Mouse (Mus musculus): ENCODE results near the gene Atp1a3. TPM values are rescaled to one million over a fixed set of nuclear protein-coding genes. Genes with fewer than 3 reads are reported as not detected.

Atp1a3 gene
- polyA plus RNA-seq, 1 experiment from 2014 or later, result 0.57 TPM

- 0 out of 2 replicates have a peak, but pooled peaks cover 7% of the 10 kb centered on the region for H3K4me1 ChIP-seq (ENCODE audit: insufficient read depth, low read depth, low read length)
- no peak for TF ChIP-seq EP300 (IDR thresholded peaks at IDR 0.05)
- peak; percentile 84 for TF ChIP-seq CTCF (IDR thresholded peaks at IDR 0.05)
- peak overlapping the region; percentile 68 for H3K4me2 ChIP-seq (replicated peaks; ENCODE audit: low read depth, low read length)
- DNase-seq (ENCODE audit: low spot score), result peak; percentile 71
- H3K36me3 ChIP-seq (ENCODE audit: insufficient read depth, low read length), result no peaks in the 10 kb centered on the region
- peak overlapping the region; percentile 76 for H3K4me3 ChIP-seq (ENCODE audit: low read depth, low read length)
- no peaks in the 10 kb centered on the region for H3K9me3 ChIP-seq (ENCODE audit: low read length)
- H3K27me3 ChIP-seq (replicated peaks; ENCODE audit: insufficient read depth, low read length), result no peaks in the 10 kb centered on the region
- ATAC-seq, result peak; percentile 18
- H3K9ac ChIP-seq (replicated peaks; ENCODE audit: low read depth), result peak overlapping the region; percentile 84; the same call in 1 of the 2 replicates
- H3K27ac ChIP-seq (ENCODE audit: low read length), result peak overlapping the region; percentile 80
- WGBS, result 6% methylated on average over 19 of the region's 19 CpGs
Observed at GRCm38 (mm10) chr7:24971261-24971971, 34.3 kb downstream of the Atp1a3 start.

- ATAC-seq, result no peak
- 92% methylated on average over 3 of the region's 3 CpGs for WGBS
Observed at GRCm38 (mm10) chr7:24970341-24970740, 35.4 kb downstream of the Atp1a3 start.

GRCm38 (mm10) chr7:24969805-24970204 is 36.0 kb downstream of the Atp1a3 start:
- Histone ChIP-seq H3K9ac (replicated peaks; ENCODE audit: low read depth) (no peak overlapping the region), H3K9me3 (ENCODE audit: low read length) (no peaks in the 10 kb centered on the region), H3K4me2 (replicated peaks; ENCODE audit: low read depth, low read length) (no peak overlapping the region), H3K4me3 (ENCODE audit: low read depth, low read length) (no peak overlapping the region), H3K36me3 (ENCODE audit: insufficient read depth, low read length) (no peaks in the 10 kb centered on the region), H3K27ac (ENCODE audit: low read length) (no peak overlapping the region), H3K27me3 (replicated peaks; ENCODE audit: insufficient read depth, low read length) (no peaks in the 10 kb centered on the region), H3K4me1 (ENCODE audit: insufficient read depth, low read depth, low read length) (0 out of 2 replicates have a peak, but pooled peaks cover 7% of the 10 kb centered on the region)
- WGBS, result 76% methylated on average over 12 of the region's 12 CpGs
- DNase-seq (ENCODE audit: low spot score) (no peak), ATAC-seq (no peak)
- TF ChIP-seq CTCF (IDR thresholded peaks at IDR 0.05), result 0 out of 2 replicates have a peak, but pooled peaks have one; percentile 3
- TF ChIP-seq EP300 (IDR thresholded peaks at IDR 0.05), result no peak

More at GRCm38 (mm10) chr7:24970341-24970740, 35.4 kb downstream of the Atp1a3 start:
- H3K27ac ChIP-seq (ENCODE audit: low read length), result no peak overlapping the region
- 0 out of 2 replicates have a peak, but pooled peaks cover 7% of the 10 kb centered on the region for H3K4me1 ChIP-seq (ENCODE audit: insufficient read depth, low read depth, low read length)
- H3K4me3 ChIP-seq (ENCODE audit: low read depth, low read length), result no peak overlapping the region
- H3K9me3 ChIP-seq (ENCODE audit: low read length), result no peaks in the 10 kb centered on the region
- no peaks in the 10 kb centered on the region for H3K27me3 ChIP-seq (replicated peaks; ENCODE audit: insufficient read depth, low read length)
- H3K4me2 ChIP-seq (replicated peaks; ENCODE audit: low read depth, low read length), result no peak overlapping the region
- TF ChIP-seq CTCF (IDR thresholded peaks at IDR 0.05), result no peak
- TF ChIP-seq EP300 (IDR thresholded peaks at IDR 0.05), result no peak
- H3K9ac ChIP-seq (replicated peaks; ENCODE audit: low read depth), result no peak overlapping the region
- H3K36me3 ChIP-seq (ENCODE audit: insufficient read depth, low read length), result no peaks in the 10 kb centered on the region
- no peak for DNase-seq (ENCODE audit: low spot score)

GRCm38 (mm10) chr7:24968463-24968862 is 37.3 kb downstream of the Atp1a3 start:
- DNase-seq (ENCODE audit: low spot score), result no peak
- Histone ChIP-seq H3K4me2 (replicated peaks; ENCODE audit: low read depth, low read length) (no peak overlapping the region), H3K9me3 (ENCODE audit: low read length) (no peaks in the 10 kb centered on the region), H3K9ac (replicated peaks; ENCODE audit: low read depth) (no peak overlapping the region), H3K4me1 (ENCODE audit: insufficient read depth, low read depth, low read length) (0 out of 2 replicates have a peak, but pooled peaks cover 7% of the 10 kb centered on the region), H3K36me3 (ENCODE audit: insufficient read depth, low read length) (no peaks in the 10 kb centered on the region), H3K27me3 (replicated peaks; ENCODE audit: insufficient read depth, low read length) (no peaks in the 10 kb centered on the region), H3K27ac (ENCODE audit: low read length) (no peak overlapping the region), H3K4me3 (ENCODE audit: low read depth, low read length) (no peak overlapping the region)
- ATAC-seq, result no peak
- 79% methylated on average over 6 of the region's 6 CpGs for WGBS
- TF ChIP-seq CTCF (IDR thresholded peaks at IDR 0.05) (no peak), EP300 (IDR thresholded peaks at IDR 0.05) (no peak)

- TF ChIP-seq CTCF (IDR thresholded peaks at IDR 0.05) (no peak), EP300 (IDR thresholded peaks at IDR 0.05) (no peak)
- H3K9ac ChIP-seq (replicated peaks; ENCODE audit: low read depth), result no peak overlapping the region
- 0 out of 2 replicates have a peak, but pooled peaks cover 7% of the 10 kb centered on the region for H3K4me1 ChIP-seq (ENCODE audit: insufficient read depth, low read depth, low read length)
- no peak for ATAC-seq
- WGBS, result 80% methylated on average over 8 of the region's 8 CpGs
- no peak overlapping the region for H3K4me3 ChIP-seq (ENCODE audit: low read depth, low read length)
- H3K9me3 ChIP-seq (ENCODE audit: low read length), result no peaks in the 10 kb centered on the region
- H3K36me3 ChIP-seq (ENCODE audit: insufficient read depth, low read length), result no peaks in the 10 kb centered on the region
- no peaks in the 10 kb centered on the region for H3K27me3 ChIP-seq (replicated peaks; ENCODE audit: insufficient read depth, low read length)
- no peak overlapping the region for H3K27ac ChIP-seq (ENCODE audit: low read length)
- no peak for DNase-seq (ENCODE audit: low spot score)
- H3K4me2 ChIP-seq (replicated peaks; ENCODE audit: low read depth, low read length), result no peak overlapping the region
Observed at GRCm38 (mm10) chr7:24967966-24968365, 37.8 kb downstream of the Atp1a3 start.

- H3K4me1 ChIP-seq (ENCODE audit: insufficient read depth, low read depth, low read length), result no peaks in the 10 kb centered on the region
- H3K4me2 ChIP-seq (replicated peaks; ENCODE audit: low read depth, low read length), result no peak overlapping the region
- H3K4me3 ChIP-seq (ENCODE audit: low read depth, low read length), result no peak overlapping the region
- H3K9me3 ChIP-seq (ENCODE audit: low read length), result no peaks in the 10 kb centered on the region
- peak; percentile 73 for DNase-seq (ENCODE audit: low spot score)
- WGBS, result 3% methylated on average over 5 of the region's 5 CpGs
- no peaks in the 10 kb centered on the region for H3K27me3 ChIP-seq (replicated peaks; ENCODE audit: insufficient read depth, low read length)
- peak; percentile 78 for ATAC-seq
- TF ChIP-seq CTCF (IDR thresholded peaks at IDR 0.05) (peak; percentile 79), EP300 (IDR thresholded peaks at IDR 0.05) (no peak)
- no peak overlapping the region for H3K9ac ChIP-seq (replicated peaks; ENCODE audit: low read depth)
- no peaks in the 10 kb centered on the region for H3K36me3 ChIP-seq (ENCODE audit: insufficient read depth, low read length)
- H3K27ac ChIP-seq (ENCODE audit: low read length), result no peak overlapping the region
Observed at GRCm38 (mm10) chr7:24964897-24965535, 40.7 kb downstream of the Atp1a3 start.
